Mouse (Mus musculus) induced T-regulatory cell, adult 2 months (primary cell): Measurements from ENCODE around the gene Oxnad1.
A peak's percentile ranks its signal among the peaks of the same experiment; 100 is the strongest.
"Not testable (repeated sequence)": the region's sequence is repeated elsewhere in the genome, so short reads cannot be mapped to it uniquely, and the experiment has no call there.

Source experiments
- DNase-seq: peaks from one replicate; pipeline ENCODE4 v3.0.0-alpha.2; 2012; ENCODE audit warnings: low read depth

Oxnad1 gene

GRCm38 (mm10) chr14:32091124-32091523 lies 6.0 kb downstream of the Oxnad1 start:
- no peak for DNase-seq

- no peak for DNase-seq
Observed at GRCm38 (mm10) chr14:32091704-32092103, 6.5 kb downstream of the Oxnad1 start.

- DNase-seq: no peak
Observed at GRCm38 (mm10) chr14:32093018-32093417, 7.8 kb downstream of the Oxnad1 start.

- no peak for DNase-seq
Observed at GRCm38 (mm10) chr14:32093500-32094117, 8.4 kb downstream of the Oxnad1 start.

- no peak for DNase-seq
Observed at GRCm38 (mm10) chr14:32095646-32096045, 10.5 kb downstream of the Oxnad1 start.

GRCm38 (mm10) chr14:32096740-32097139 lies 11.6 kb downstream of the Oxnad1 start:
- DNase-seq: no peak

GRCm38 (mm10) chr14:32097691-32098090 lies 12.5 kb downstream of the Oxnad1 start:
- DNase-seq: no peak

- DNase-seq: no peak
Observed at GRCm38 (mm10) chr14:32098951-32099350, 13.8 kb downstream of the Oxnad1 start.

GRCm38 (mm10) chr14:32103556-32103955 lies 18.4 kb downstream of the Oxnad1 start:
- DNase-seq: no peak

- no peak for DNase-seq
Observed at GRCm38 (mm10) chr14:32105663-32106062, 20.5 kb downstream of the Oxnad1 start.

- no peak for DNase-seq
Observed at GRCm38 (mm10) chr14:32106911-32107310, 21.7 kb downstream of the Oxnad1 start.

- peak; percentile 7 for DNase-seq
Observed at GRCm38 (mm10) chr14:32112124-32112523, 26.9 kb downstream of the Oxnad1 start.

GRCm38 (mm10) chr14:32120940-32121919 lies 36.1 kb downstream of the Oxnad1 start:
- DNase-seq: no peak

GRCm38 (mm10) chr14:32121920-32122315 lies 36.7 kb downstream of the Oxnad1 start:
- peak; percentile 64 for DNase-seq

GRCm38 (mm10) chr14:32124261-32124660 lies 39.1 kb downstream of the Oxnad1 start:
- no peak for DNase-seq

- not testable (repeated sequence) for DNase-seq
Observed at GRCm38 (mm10) chr14:32125256-32125655, 40.1 kb downstream of the Oxnad1 start.

GRCm38 (mm10) chr14:32128409-32128808 lies 43.2 kb downstream of the Oxnad1 start:
- DNase-seq: no peak

- DNase-seq: no peak
Observed at GRCm38 (mm10) chr14:32131836-32132235, 46.7 kb downstream of the Oxnad1 start.

- no peak for DNase-seq
Observed at GRCm38 (mm10) chr14:32134293-32134692, 49.1 kb downstream of the Oxnad1 start.

- DNase-seq: not testable (repeated sequence)
Observed at GRCm38 (mm10) chr14:32136467-32136866, 51.3 kb downstream of the Oxnad1 start.

- DNase-seq: no peak
Observed at GRCm38 (mm10) chr14:32140359-32140965, 55.3 kb downstream of the Oxnad1 start.

- no peak for DNase-seq
Observed at GRCm38 (mm10) chr14:32141723-32142122, 56.5 kb downstream of the Oxnad1 start, which contains the start of gene Msmb. Gene Msmb (plus strand): TSS chr14:32142023.

GRCm38 (mm10) chr14:32144734-32145133 lies 59.6 kb downstream of the Oxnad1 start:
- DNase-seq: no peak
